Mouse (Mus musculus) urinary bladder, postnatal 14 days (tissue): ENCODE data around the gene Ankrd10.
"Not testable (repeated sequence)": the region's sequence is repeated elsewhere in the genome, so short reads cannot be mapped to it uniquely, and the experiment has no call there.

ENCODE experiments used
- DNase-seq: peaks from one replicate; pipeline ENCODE4 v3.0.0; 2021; ENCODE audit warnings: low spot score

Gene Ankrd10

GRCm38 (mm10) chr8:11614126-11614835 lies 21.3 kb downstream of the Ankrd10 start:
- DNase-seq = no peak

DNA sequence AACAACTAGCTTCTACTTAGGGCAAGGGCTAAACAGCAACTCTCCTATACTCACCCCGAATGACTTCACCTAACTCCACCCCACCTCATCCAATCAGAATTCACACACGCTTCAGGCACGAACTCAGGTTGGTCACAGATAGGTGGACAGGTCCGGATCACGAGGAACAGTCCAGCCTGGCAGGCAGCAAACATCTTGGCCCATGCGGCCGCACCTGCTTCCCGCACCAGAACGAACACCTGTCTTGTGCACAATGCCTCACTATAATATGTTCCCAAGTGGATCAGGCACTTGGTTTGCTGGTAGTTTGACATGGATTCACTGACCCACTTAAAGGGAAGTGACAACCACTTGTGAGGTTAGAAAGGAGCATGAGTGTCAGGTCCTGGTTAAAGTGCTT lies 26.7 kb downstream of the Ankrd10 start:
- no peak for DNase-seq

DNA sequence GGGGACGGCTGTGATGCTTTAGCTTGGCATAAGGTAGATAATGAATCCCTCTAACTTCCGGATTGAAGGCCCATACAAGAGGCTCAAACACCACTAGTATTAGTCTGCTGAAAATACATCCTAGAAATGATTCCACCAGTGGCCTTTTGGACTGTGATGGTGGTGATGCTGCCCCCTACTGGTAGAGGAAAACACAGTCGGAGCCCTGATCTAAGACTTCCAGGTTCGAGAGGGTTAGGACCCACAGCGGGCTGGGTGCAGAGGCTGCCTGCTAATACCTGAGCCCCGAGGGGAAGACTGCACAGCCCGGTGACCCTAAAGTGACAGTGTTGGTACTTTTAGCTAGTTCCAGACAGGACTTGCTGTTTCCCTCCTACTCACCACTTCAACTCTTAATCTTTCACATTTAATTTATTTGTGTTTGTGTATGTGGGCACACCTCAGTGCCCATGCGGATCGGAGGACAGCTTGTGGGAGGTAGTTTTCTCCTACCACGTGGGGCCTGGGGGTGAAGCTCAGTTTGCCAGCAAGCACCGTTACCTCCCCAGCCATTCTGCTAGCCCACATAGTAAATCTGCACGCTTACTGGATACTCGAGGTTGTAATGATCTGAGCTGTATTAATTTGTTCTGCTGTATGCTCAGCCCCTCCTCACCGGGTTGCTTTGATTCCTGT lies 33.4 kb downstream of the Ankrd10 start:
- peak; percentile 63 for DNase-seq

DNA sequence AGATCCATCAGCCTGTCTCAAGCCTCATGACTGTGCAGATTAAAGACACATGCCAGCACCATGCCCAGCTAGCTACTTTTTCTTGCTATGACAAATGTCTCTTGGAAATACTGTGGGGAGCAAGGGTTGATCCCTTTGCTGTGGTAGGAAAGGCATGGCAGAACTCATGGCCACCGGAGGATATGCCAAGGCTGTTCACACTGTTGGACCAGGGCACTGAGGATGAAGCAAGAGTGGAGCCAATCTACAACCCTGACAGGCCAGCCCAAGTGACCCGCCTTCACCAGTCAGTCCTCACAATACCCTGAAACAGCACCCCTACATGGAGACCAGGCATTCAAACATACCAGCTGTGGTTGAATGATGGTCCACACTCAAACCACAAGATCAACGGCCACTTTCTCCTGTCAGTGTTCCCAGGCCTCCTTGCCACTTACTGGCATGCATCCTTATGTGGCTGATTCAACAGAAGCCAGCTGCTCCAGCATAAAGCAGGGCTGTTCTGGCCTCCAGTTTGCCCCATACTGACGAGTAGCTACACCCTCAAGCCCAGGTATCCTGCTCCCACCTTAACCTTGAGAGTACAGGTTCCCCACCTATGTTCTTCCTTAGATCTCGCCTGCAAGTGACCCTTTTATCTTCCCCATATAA lies 35.1 kb downstream of the Ankrd10 start:
- DNase-seq = no peak

DNA sequence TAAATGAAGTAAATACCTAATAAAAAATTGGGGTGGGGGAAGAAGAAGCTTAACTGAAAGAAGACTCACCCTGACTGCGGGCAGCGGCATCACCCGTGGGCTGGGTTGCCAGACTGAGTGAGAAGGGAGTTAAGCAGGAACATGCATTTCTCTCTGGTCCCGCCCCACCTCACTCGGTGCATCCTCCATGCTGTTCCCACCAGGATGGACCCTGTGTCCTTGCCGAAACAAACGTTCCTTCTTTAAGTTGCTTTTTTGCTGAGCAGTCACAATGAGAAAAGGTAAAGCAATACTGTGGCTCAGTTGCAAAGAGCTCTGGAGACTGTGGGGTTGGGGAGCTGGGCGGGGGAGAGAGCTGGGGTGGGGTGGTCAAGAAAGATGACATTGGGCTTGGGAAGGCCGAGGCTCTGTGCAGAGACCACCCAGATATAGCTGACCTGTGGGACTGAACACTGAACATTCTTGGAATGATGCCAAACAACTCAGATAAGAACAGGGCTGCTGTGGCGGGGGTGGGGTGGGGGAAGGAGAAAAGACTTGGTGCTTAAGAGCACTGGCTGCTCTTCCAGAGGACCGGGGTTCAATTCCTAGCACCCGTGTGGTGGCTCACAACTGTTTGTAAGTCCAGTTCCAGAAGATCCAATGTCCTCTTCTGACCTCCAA lies 42.2 kb downstream of the Ankrd10 start:
- DNase-seq = no peak

- no peak for DNase-seq
These were observed 43.3 kb downstream of the Ankrd10 start for GRCm38 (mm10) chr8:11592296-11592695.

- DNase-seq = no peak
These were observed 43.7 kb downstream of the Ankrd10 start for GRCm38 (mm10) chr8:11591837-11592236.

DNA sequence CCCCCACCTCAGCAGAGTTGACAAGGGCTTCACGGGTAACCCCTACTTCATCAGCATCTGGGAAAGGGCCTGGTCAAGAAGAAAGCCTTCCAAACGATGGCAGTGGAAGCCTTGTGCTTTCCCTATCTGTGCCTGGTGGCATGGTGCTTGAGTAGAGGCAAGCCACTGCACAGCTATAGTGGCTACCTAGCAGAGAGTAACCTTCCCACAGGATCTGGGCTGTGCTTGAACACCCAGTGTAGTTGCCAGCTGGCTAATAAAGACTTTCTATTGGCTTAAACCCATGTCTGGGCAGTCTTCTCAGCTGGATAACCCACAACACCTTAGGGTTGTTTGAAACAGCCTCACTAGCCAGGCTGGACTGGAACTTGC lies 49.2 kb downstream of the Ankrd10 start:
- DNase-seq = no peak

GRCm38 (mm10) chr8:11585513-11586373 lies 49.8 kb downstream of the Ankrd10 start:
- DNase-seq = no peak

GRCm38 (mm10) chr8:11575604-11576384 lies 59.8 kb downstream of the Ankrd10 start:
- DNase-seq = no peak

GRCm38 (mm10) chr8:11574911-11575603 lies 60.5 kb downstream of the Ankrd10 start:
- DNase-seq = no peak

DNA sequence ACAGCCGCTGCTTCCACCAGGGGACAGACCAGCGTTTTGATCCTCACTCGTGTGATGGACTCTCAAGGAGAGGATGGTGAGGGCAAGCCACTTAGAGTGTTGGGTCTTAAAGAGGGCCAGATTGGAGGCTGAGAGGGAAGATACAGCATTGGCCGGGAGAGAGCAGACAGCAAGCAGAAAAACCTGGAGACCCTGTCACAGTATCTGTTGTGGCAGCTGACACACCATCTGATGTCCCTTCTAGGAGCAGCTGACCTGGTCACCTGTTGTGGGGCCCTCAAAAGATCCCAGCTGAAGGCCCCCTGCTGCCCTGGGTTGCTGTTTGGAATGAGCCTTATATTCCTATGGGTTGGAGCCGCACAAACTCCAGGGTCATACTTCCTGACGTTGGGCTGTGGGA lies 63.1 kb downstream of the Ankrd10 start:
- no peak for DNase-seq

DNA sequence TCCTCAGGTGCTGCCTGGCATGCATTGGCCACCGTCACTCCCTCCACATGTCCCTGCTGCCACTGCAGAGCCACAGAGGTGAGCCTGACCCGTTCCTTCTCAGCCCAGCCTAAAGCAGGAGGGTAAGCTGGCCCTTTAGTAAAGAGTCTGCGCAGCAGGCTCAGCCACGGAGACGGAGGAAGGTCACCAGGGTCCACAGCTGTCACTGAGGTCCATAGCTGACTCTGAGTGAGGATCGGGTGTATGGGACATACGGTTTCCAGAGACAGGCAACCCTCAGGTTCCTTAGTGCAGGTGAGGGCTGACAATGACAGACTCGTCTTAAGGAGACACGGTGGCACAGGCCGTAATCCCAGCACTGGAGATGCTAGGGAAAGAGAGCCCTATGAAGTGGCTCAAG lies 63.6 kb downstream of the Ankrd10 start:
- no peak for DNase-seq

GRCm38 (mm10) chr8:11570742-11571141 lies 64.8 kb downstream of the Ankrd10 start:
- no peak for DNase-seq

DNA sequence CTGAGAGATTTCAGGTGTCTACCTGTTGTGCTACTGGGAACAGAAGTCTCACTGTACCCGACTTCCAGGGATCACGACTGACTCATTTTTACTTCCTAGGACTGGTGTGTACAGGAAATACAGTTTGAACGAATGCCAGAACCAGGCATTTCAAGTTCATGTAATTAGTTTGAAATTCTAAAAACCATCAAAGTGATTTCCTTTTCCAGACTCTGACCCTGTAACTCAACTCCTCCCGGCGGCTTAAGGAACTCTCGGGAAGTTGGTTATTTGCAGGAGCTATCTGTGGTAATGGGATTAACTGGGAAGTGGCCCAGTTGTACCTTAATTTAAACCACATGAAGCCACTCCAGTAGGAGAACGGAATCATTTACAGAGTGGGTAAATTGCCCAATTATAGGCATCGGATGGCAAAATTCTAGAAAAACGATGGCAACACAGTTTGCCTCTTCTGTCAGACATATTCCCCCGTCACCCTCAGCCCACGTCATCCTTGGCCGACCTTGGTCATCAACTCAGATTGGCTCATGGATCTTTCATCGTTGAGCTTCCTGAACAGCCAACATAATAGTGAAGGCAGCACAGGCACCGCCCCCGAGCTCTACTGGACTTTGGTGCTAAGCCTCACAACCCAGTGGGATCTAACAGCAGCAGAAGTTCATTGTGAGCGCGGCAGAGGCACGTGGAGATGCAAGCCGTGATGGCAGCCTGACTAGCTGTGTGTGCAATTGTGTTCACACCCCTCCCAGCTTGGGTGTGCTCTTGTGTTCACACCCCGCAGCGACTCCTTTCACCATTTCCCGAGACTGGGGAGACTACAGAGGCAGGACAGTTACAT lies 66.1 kb downstream of the Ankrd10 start:
- DNase-seq = no peak

DNA sequence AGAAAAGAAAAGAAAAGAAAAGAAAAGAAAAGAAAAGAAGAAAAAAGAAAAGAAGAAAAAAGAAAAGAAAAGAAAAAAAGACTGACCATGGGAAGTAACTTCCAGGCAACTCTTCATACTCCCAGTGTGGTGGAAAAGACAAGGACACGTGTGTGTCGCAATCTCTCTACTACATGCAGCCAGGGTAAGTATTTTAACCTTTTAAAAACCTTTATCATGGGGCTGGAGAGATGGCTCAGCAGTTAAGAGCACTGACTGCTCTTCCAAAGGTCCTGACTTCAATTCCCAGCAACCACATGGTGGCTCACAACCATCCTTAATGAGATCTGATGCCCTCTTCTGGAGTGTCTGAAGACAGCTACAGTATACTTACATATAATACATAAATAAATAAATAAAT lies 67.4 kb downstream of the Ankrd10 start:
- not testable (repeated sequence) for DNase-seq

GRCm38 (mm10) chr8:11564721-11565120 lies 70.8 kb downstream of the Ankrd10 start:
- no peak for DNase-seq

GRCm38 (mm10) chr8:11564236-11564635 lies 71.3 kb downstream of the Ankrd10 start:
- DNase-seq = no peak
